Mouse (Mus musculus) embryonic fibroblast, embryonic 13.5 days (primary cell): Measurements from ENCODE around the gene C2.

Source experiments
- CTCF ChIP-seq: IDR thresholded peaks from 2 replicates; pipeline ENCODE4 v1.5.1; 2011; ENCODE audit warnings: mild to moderate bottlenecking, control low read depth, low read length, moderate library complexity, borderline replicate concordance; ENCODE audit not compliant: insufficient read depth
- POLR2A ChIP-seq: IDR thresholded peaks from 2 replicates; pipeline ENCODE4 v1.6.1; 2011; ENCODE audit warnings: low read depth, mild to moderate bottlenecking, control low read depth, low read length, moderate library complexity

DNA sequence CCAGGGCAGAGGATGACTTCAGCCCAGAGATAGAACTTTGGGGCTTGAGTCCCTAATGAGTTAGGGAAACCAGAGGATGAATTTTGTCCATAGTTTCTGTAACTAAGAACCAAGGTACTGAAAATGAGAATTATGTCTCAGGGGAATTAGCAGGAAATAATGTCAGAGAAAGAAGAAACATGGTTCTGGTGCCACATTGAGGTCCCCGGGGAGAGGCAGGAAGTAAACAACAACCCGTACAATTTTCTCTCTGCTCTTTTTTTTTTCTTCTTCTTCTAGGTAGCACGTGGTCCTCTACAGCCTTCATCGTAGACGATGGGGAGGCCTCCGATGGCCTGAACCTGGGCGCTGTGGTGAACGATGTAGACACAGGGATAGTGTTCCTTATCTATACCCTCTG, 34.2 kb upstream of the C2 start:
- TF ChIP-seq CTCF, result no peak
- TF ChIP-seq POLR2A, result no peak
